Mouse (Mus musculus) neural tube, embryonic 11.5 days (tissue): ENCODE results near the gene Ago1. TPM values are rescaled to one million over a fixed set of nuclear protein-coding genes. Genes with fewer than 3 reads are reported as not detected.
A peak's percentile ranks its signal among the peaks of the same experiment; 100 is the strongest.

Experiments used
- ATAC-seq: fragments of 200-750 bp; cut with Nextera tagmentation; 2 replicates; pipeline ENCODE4 v1.8.0; 2017; ENCODE audit warnings: moderate number of reproducible peaks, mild to moderate bottlenecking, moderate TSS enrichment, moderate library complexity; ENCODE audit not compliant: insufficient read depth, low FRiP score, low TSS enrichment
- DNase-seq: peaks from one replicate; pipeline ENCODE4 v3.0.0-alpha.2; 2015; ENCODE audit warnings: low spot score
- H3K27ac ChIP-seq: fragments of 300-500 bp; sonication (generic); 2 replicates; pipeline ENCODE4 v1.5.1; 2014; ENCODE audit warnings: low read depth, mild to moderate bottlenecking, low read length
- H3K27me3 ChIP-seq: fragments of 300-500 bp; sonication (generic); 2 replicates; pipeline ENCODE4 v1.6.1; 2014; ENCODE audit warnings: mild to moderate bottlenecking, low read length, mixed read lengths; ENCODE audit not compliant: control insufficient read depth, insufficient read depth
- H3K36me3 ChIP-seq: fragments of 300-500 bp; sonication (generic); 2 replicates; pipeline ENCODE4 v1.6.1; 2014; ENCODE audit warnings: mild to moderate bottlenecking, low read length, moderate library complexity, mixed read lengths; ENCODE audit not compliant: control insufficient read depth, insufficient read depth
- H3K4me1 ChIP-seq: fragments of 300-500 bp; sonication (generic); 2 replicates; pipeline ENCODE4 v1.6.1; 2014; ENCODE audit warnings: low read length, mixed read lengths; ENCODE audit not compliant: control insufficient read depth, insufficient read depth
- H3K4me2 ChIP-seq: fragments of 300-500 bp; sonication (generic); 2 replicates; pipeline ENCODE4 v1.6.1; 2014; ENCODE audit warnings: low read depth, mild to moderate bottlenecking, moderate library complexity
- H3K4me3 ChIP-seq: fragments of 300-500 bp; sonication (generic); 2 replicates; pipeline ENCODE4 v1.5.1; 2014; ENCODE audit warnings: low read depth, low read length
- H3K9ac ChIP-seq: fragments of 300-500 bp; sonication (generic); 2 replicates; pipeline ENCODE4 v1.6.1; 2014; ENCODE audit warnings: mild to moderate bottlenecking, low read length
- H3K9me3 ChIP-seq: fragments of 300-500 bp; sonication (generic); 2 replicates; pipeline ENCODE4 v1.6.1; 2016; ENCODE audit warnings: low read length; ENCODE audit not compliant: control insufficient read depth
- WGBS: fragments of 180-500 bp; shearing (Covaris S2); extraction: QIAGEN DNeasy Blood & Tissue Kit; methylation state at CpG from one replicate; pipeline ENCODE4 v1.1.7; 2014; 5-methylcytosine and 5-hydroxymethylcytosine counted together
- polyA plus RNA-seq: library from polyadenylated mRNA; unstranded; fragments of >200 nt; fragmentation: Nextera tagmentation; extraction: Ambion mirVana; gene quantifications from 2 replicates; pipeline ENCODE4 v1.2.1, GENCODE M21; 2014

The Ago1 gene
- polyA plus RNA-seq, result 23.2 and 26.3 TPM in 2 replicates

GRCm38 (mm10) chr4:126468285-126468901 lies at the start of gene Ago1:
Gene Ago1, minus strand, starts transcription at chr4:126468583.
- Histone ChIP-seq H3K9ac (peak within 1 kb of the TSS; percentile 98), H3K27ac (peak within 1 kb of the TSS; percentile 96), H3K27me3 (no peaks in the 10 kb centered on the region), H3K4me2 (peak within 1 kb of the TSS; percentile 60), H3K4me3 (peak within 1 kb of the TSS; percentile 97), H3K9me3 (no peaks in the 10 kb centered on the region), H3K36me3 (no peaks in the 10 kb centered on the region), H3K4me1 (peaks cover 37% of the 10 kb centered on the region)
- DNase-seq (peak; percentile 98), ATAC-seq (peak; percentile 56)
- under 1% methylated on average over 50 of the region's 55 CpGs for WGBS

- DNase-seq (no peak), ATAC-seq (no peak)
- Histone ChIP-seq H3K4me3 (no peak overlapping the region), H3K9me3 (no peaks in the 10 kb centered on the region), H3K4me1 (no peaks in the 10 kb centered on the region), H3K9ac (no peak overlapping the region), H3K27ac (no peak overlapping the region), H3K4me2 (no peak overlapping the region), H3K27me3 (no peaks in the 10 kb centered on the region), H3K36me3 (no peaks in the 10 kb centered on the region)
- WGBS, result 90% methylated on average over 6 of the region's 6 CpGs
Observed at GRCm38 (mm10) chr4:126512308-126513066, 44.1 kb upstream of the Ago1 start.

- DNase-seq, result no peak
- Histone ChIP-seq H3K27ac (no peak overlapping the region), H3K4me3 (no peak overlapping the region), H3K4me2 (no peak overlapping the region), H3K27me3 (no peaks in the 10 kb centered on the region), H3K36me3 (no peaks in the 10 kb centered on the region; the same call in 1 of the 2 replicates), H3K9me3 (no peaks in the 10 kb centered on the region), H3K9ac (no peak overlapping the region), H3K4me1 (no peaks in the 10 kb centered on the region)
- no peak for ATAC-seq
- WGBS, result 87% methylated on average over 5 of the region's 5 CpGs
Observed at GRCm38 (mm10) chr4:126511013-126511412, 42.6 kb upstream of the Ago1 start.

DNA sequence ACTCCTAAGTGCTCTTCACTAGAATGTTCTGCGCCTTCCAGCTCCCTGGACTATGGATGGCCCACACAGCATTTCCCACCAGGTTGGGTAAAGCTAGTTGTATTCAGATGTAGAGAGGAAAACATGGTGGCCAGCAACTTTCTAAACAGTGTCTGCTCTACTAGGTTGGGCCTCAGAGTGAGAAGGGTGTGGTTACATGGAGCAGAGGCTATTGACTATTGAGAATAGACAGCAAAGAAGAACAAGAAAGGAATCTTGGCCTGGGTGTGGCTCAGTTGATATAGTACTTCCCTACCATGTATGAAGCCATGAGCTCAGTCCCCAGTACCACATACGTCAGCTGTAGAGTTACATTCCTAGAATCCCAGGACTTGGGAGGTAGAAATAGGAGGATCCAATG lies 40.7 kb upstream of the Ago1 start:
- ATAC-seq (no peak), DNase-seq (no peak)
- Histone ChIP-seq H3K4me1 (no peaks in the 10 kb centered on the region), H3K36me3 (no peaks in the 10 kb centered on the region; the same call in 1 of the 2 replicates), H3K9me3 (no peaks in the 10 kb centered on the region), H3K4me2 (no peak overlapping the region), H3K4me3 (no peak overlapping the region), H3K27me3 (no peaks in the 10 kb centered on the region), H3K9ac (no peak overlapping the region), H3K27ac (no peak overlapping the region)
- 89% methylated on average over 2 of the region's 2 CpGs for WGBS

GRCm38 (mm10) chr4:126508110-126508899 lies 39.9 kb upstream of the Ago1 start:
- WGBS, result 75% methylated on average over 14 of the region's 14 CpGs
- DNase-seq, result no peak
- no peaks in the 10 kb centered on the region for H3K9me3 ChIP-seq
- no peak overlapping the region for H3K4me3 ChIP-seq
- no peak overlapping the region for H3K27ac ChIP-seq
- no peak overlapping the region for H3K9ac ChIP-seq
- ATAC-seq, result no peak
- no peaks in the 10 kb centered on the region for H3K4me1 ChIP-seq
- H3K27me3 ChIP-seq, result no peaks in the 10 kb centered on the region
- no peaks in the 10 kb centered on the region; the same call in 1 of the 2 replicates for H3K36me3 ChIP-seq
- no peak overlapping the region for H3K4me2 ChIP-seq

GRCm38 (mm10) chr4:126502977-126503309 lies 34.6 kb upstream of the Ago1 start:
- Histone ChIP-seq H3K4me2 (no peak overlapping the region), H3K4me3 (no peak overlapping the region), H3K9ac (no peak overlapping the region), H3K27ac (no peak overlapping the region), H3K27me3 (no peaks in the 10 kb centered on the region), H3K4me1 (no peaks in the 10 kb centered on the region), H3K9me3 (no peaks in the 10 kb centered on the region), H3K36me3 (no peaks in the 10 kb centered on the region; the same call in 1 of the 2 replicates)
- 54% methylated on average over 8 of the region's 8 CpGs for WGBS
- ATAC-seq, result no peak
- no peak for DNase-seq

GRCm38 (mm10) chr4:126502141-126502976 lies 34.0 kb upstream of the Ago1 start:
- H3K4me1 ChIP-seq, result no peaks in the 10 kb centered on the region
- no peaks in the 10 kb centered on the region for H3K9me3 ChIP-seq
- WGBS, result 64% methylated on average over 6 of the region's 6 CpGs
- no peak overlapping the region for H3K4me3 ChIP-seq
- ATAC-seq (no peak), DNase-seq (no peak)
- H3K36me3 ChIP-seq, result no peaks in the 10 kb centered on the region; the same call in 1 of the 2 replicates
- H3K4me2 ChIP-seq, result no peak overlapping the region
- H3K27ac ChIP-seq, result no peak overlapping the region
- H3K9ac ChIP-seq, result no peak overlapping the region
- no peaks in the 10 kb centered on the region for H3K27me3 ChIP-seq

DNA sequence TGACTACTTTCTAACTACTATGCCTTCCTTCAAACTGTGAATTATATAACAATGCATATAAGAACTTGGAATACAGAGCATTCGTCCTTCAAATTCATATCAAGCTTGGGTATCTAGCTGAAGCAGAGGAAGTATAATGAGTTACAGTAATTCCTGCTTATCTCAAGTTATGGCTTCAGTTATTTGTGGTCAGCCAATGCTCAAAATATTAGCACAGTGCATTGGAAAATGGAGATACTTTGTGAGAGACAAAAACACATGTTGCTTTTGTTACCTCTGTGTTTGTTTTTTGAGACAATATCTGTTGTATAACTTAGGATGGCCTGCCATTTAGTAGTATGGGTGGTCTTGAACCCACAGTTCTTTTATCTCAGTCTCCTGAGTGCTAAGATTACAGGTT lies 30.2 kb upstream of the Ago1 start:
- no peak overlapping the region for H3K9ac ChIP-seq
- H3K36me3 ChIP-seq, result no peaks in the 10 kb centered on the region
- no peak for ATAC-seq
- no peak for DNase-seq
- H3K4me2 ChIP-seq, result no peak overlapping the region
- H3K27ac ChIP-seq, result no peak overlapping the region
- H3K9me3 ChIP-seq, result no peaks in the 10 kb centered on the region
- H3K4me1 ChIP-seq, result no peaks in the 10 kb centered on the region
- no peak overlapping the region for H3K4me3 ChIP-seq
- 83% methylated on average over 1 of the region's 1 CpGs for WGBS
- H3K27me3 ChIP-seq, result no peaks in the 10 kb centered on the region
